Mouse (Mus musculus): ENCODE measurements at regions not wholly inside any gene's neighbourhood (a gene's known extent, or its start where the extent isn't known, plus 50 kb on each side); places are given as distances from the start of the nearest gene placed in this dataset.

- DNase-seq (ENCODE audit: low spot score in 2 of 2), result peak; percentile 9 to 30
Measured at GRCm38 (mm10) chr13:35469361-35470198, 190.1 kb upstream of the Cdyl start.

- no peak for DNase-seq (ENCODE audit: low spot score in 2 of 2)
Measured at GRCm38 (mm10) chr13:35478226-35478625, 181.4 kb upstream of the Cdyl start.

GRCm38 (mm10) chr13:35482340-35482739 lies 177.3 kb upstream of the Cdyl start:
- no peak for DNase-seq (ENCODE audit: low spot score in 2 of 2)

- DNase-seq (ENCODE audit: low spot score in 2 of 2), result peak in 1 of 2 experiments; percentile 35
Measured at GRCm38 (mm10) chr13:35486125-35486524, 173.5 kb upstream of the Cdyl start.

GRCm38 (mm10) chr13:35499776-35500175 lies 159.9 kb upstream of the Cdyl start:
- DNase-seq (ENCODE audit: low spot score in 2 of 2), result no peak

- DNase-seq (ENCODE audit: low spot score in 2 of 2), result no peak
Measured at GRCm38 (mm10) chr13:35500891-35501290, 158.7 kb upstream of the Cdyl start.

GRCm38 (mm10) chr13:35501351-35502146 lies 158.1 kb upstream of the Cdyl start:
- peak in 1 of 2 experiments; percentile 4 for DNase-seq (ENCODE audit: low spot score in 2 of 2)

GRCm38 (mm10) chr13:35502147-35502522 lies 157.5 kb upstream of the Cdyl start:
- peak; percentile 31 to 49 for DNase-seq (ENCODE audit: low spot score in 2 of 2)

GRCm38 (mm10) chr13:35503362-35503821 lies 156.2 kb upstream of the Cdyl start:
- peak in 1 of 2 experiments; percentile 50 for DNase-seq (ENCODE audit: low spot score in 2 of 2)

GRCm38 (mm10) chr13:35507195-35507594 lies 152.4 kb upstream of the Cdyl start:
- DNase-seq (ENCODE audit: low spot score in 2 of 2), result peak in 1 of 2 experiments; percentile 12

- no peak for DNase-seq (ENCODE audit: low spot score in 2 of 2)
Measured at GRCm38 (mm10) chr13:35512029-35512507, 147.6 kb upstream of the Cdyl start.

- DNase-seq (ENCODE audit: low spot score in 2 of 2), result no peak
Measured at GRCm38 (mm10) chr13:35513120-35513519, 146.5 kb upstream of the Cdyl start.

GRCm38 (mm10) chr13:35515291-35515690 lies 144.3 kb upstream of the Cdyl start:
- DNase-seq (ENCODE audit: low spot score in 2 of 2), result no peak

- DNase-seq (ENCODE audit: low spot score in 2 of 2), result no peak
Measured at GRCm38 (mm10) chr13:35517692-35518091, 141.9 kb upstream of the Cdyl start.

GRCm38 (mm10) chr13:35522272-35522671 lies 137.4 kb upstream of the Cdyl start:
- DNase-seq (ENCODE audit: low spot score in 2 of 2), result no peak

GRCm38 (mm10) chr13:35529577-35529976 lies 130.1 kb upstream of the Cdyl start:
- DNase-seq (ENCODE audit: low spot score in 2 of 2), result no peak

GRCm38 (mm10) chr13:35537106-35537505 lies 122.5 kb upstream of the Cdyl start:
- no peak for DNase-seq (ENCODE audit: low spot score in 2 of 2)

- peak in 1 of 2 experiments; percentile 55 for DNase-seq (ENCODE audit: low spot score in 2 of 2)
Measured at GRCm38 (mm10) chr13:35537936-35538335, 121.7 kb upstream of the Cdyl start.

GRCm38 (mm10) chr13:35540433-35540832 lies 119.2 kb upstream of the Cdyl start:
- no peak for DNase-seq (ENCODE audit: low spot score in 2 of 2)

- no peak for DNase-seq (ENCODE audit: low spot score in 2 of 2)
Measured at GRCm38 (mm10) chr13:35541053-35541452, 118.6 kb upstream of the Cdyl start.

- no peak for DNase-seq (ENCODE audit: low spot score in 2 of 2)
Measured at GRCm38 (mm10) chr13:35564006-35564405, 95.6 kb upstream of the Cdyl start.

GRCm38 (mm10) chr13:35581616-35582015 lies 78.0 kb upstream of the Cdyl start:
- no peak for DNase-seq (ENCODE audit: low spot score in 2 of 2)
